Mouse (Mus musculus): ENCODE data around the gene Kmt5a.
"Not testable (repeated sequence)": the region's sequence is repeated elsewhere in the genome, so short reads cannot be mapped to it uniquely, and the experiment has no call there.

The Kmt5a gene

GRCm38 (mm10) chr5:124446301-124446881 lies 6.7 kb downstream of the Kmt5a start:
- DNase-seq (ENCODE audit: low spot score), result no peak

GRCm38 (mm10) chr5:124449494-124449893 lies 9.8 kb downstream of the Kmt5a start:
- DNase-seq (ENCODE audit: low spot score), result no peak

GRCm38 (mm10) chr5:124450051-124450450 lies 10.3 kb downstream of the Kmt5a start:
- no peak for DNase-seq (ENCODE audit: low spot score)

GRCm38 (mm10) chr5:124450641-124451340 lies 11.1 kb downstream of the Kmt5a start:
- no peak for DNase-seq (ENCODE audit: low spot score)

- DNase-seq (ENCODE audit: low spot score), result no peak
Observed at GRCm38 (mm10) chr5:124452494-124453228, 12.9 kb downstream of the Kmt5a start.

GRCm38 (mm10) chr5:124453339-124454081 lies 13.8 kb downstream of the Kmt5a start:
- no peak for DNase-seq (ENCODE audit: low spot score)

- DNase-seq (ENCODE audit: low spot score), result no peak
Observed at GRCm38 (mm10) chr5:124454082-124454419, 14.3 kb downstream of the Kmt5a start.

GRCm38 (mm10) chr5:124456762-124457161 lies 17.0 kb downstream of the Kmt5a start:
- DNase-seq (ENCODE audit: low spot score), result no peak

GRCm38 (mm10) chr5:124460922-124461321 lies 21.2 kb downstream of the Kmt5a start:
- DNase-seq (ENCODE audit: low spot score), result not testable (repeated sequence)

- no peak for DNase-seq (ENCODE audit: low spot score)
Observed at GRCm38 (mm10) chr5:124462297-124463025, 22.7 kb downstream of the Kmt5a start.

- no peak for DNase-seq (ENCODE audit: low spot score)
Observed at GRCm38 (mm10) chr5:124463462-124463861, 23.7 kb downstream of the Kmt5a start.

- DNase-seq (ENCODE audit: low spot score), result no peak
Observed at GRCm38 (mm10) chr5:124464905-124465304, 25.2 kb downstream of the Kmt5a start.

- no peak for DNase-seq (ENCODE audit: low spot score)
Observed at GRCm38 (mm10) chr5:124467766-124468165, 28.0 kb downstream of the Kmt5a start.

- DNase-seq (ENCODE audit: low spot score), result no peak
Observed at GRCm38 (mm10) chr5:124468365-124468764, 28.6 kb downstream of the Kmt5a start.

- no peak for DNase-seq (ENCODE audit: low spot score)
Observed at GRCm38 (mm10) chr5:124469486-124469885, 29.8 kb downstream of the Kmt5a start.

GRCm38 (mm10) chr5:124470591-124471171 lies 31.0 kb downstream of the Kmt5a start:
- DNase-seq (ENCODE audit: low spot score), result no peak

GRCm38 (mm10) chr5:124478873-124479204 lies 39.1 kb downstream of the Kmt5a start:
- DNase-seq (ENCODE audit: low spot score), result no peak

- no peak for DNase-seq (ENCODE audit: low spot score)
Observed at GRCm38 (mm10) chr5:124480119-124480518, 40.4 kb downstream of the Kmt5a start.

- DNase-seq (ENCODE audit: low spot score), result no peak
Observed at GRCm38 (mm10) chr5:124481714-124482113, 42.0 kb downstream of the Kmt5a start.

GRCm38 (mm10) chr5:124482436-124482965 lies 42.8 kb downstream of the Kmt5a start:
- no peak for DNase-seq (ENCODE audit: low spot score)

GRCm38 (mm10) chr5:124482966-124483654 lies 43.4 kb downstream of the Kmt5a start, which contains the start of gene Snrnp35:
Snrnp35 (plus strand) TSS chr5:124483134.
- DNase-seq (ENCODE audit: low spot score), result peak; percentile 75
